Mouse (Mus musculus) heart, embryonic 11.5 days (tissue): ENCODE measurements at regions not wholly inside any gene's neighbourhood (a gene's known extent, or its start where the extent isn't known, plus 50 kb on each side); places are given as distances from the start of the nearest gene placed in this dataset.

ENCODE experiments used
- ATAC-seq: fragments of 200-750 bp; cut with Nextera tagmentation; replicated peaks from 2 replicates; pipeline ENCODE4 v1.8.0; 2017; ENCODE audit warnings: moderate library complexity; ENCODE audit not compliant: insufficient number of reproducible peaks, low FRiP score, low TSS enrichment
- H3K27ac ChIP-seq: fragments of 300-500 bp; sonication (generic); 2 replicates; pipeline ENCODE4 v1.5.1; 2014; ENCODE audit warnings: mild to moderate bottlenecking, low read depth, low read length
- H3K27me3 ChIP-seq: fragments of 300-500 bp; sonication (generic); 2 replicates; pipeline ENCODE4 v1.6.1; 2014; ENCODE audit warnings: mild to moderate bottlenecking, low read length, mixed read lengths; ENCODE audit not compliant: control insufficient read depth, insufficient read depth
- H3K36me3 ChIP-seq: fragments of 300-500 bp; sonication (generic); 2 replicates; pipeline ENCODE4 v1.6.1; 2014; ENCODE audit warnings: mild to moderate bottlenecking, low read length, moderate library complexity, mixed read lengths; ENCODE audit not compliant: control insufficient read depth, insufficient read depth
- H3K4me1 ChIP-seq: fragments of 300-500 bp; sonication (generic); 2 replicates; pipeline ENCODE4 v1.6.1; 2014; ENCODE audit warnings: low read length; ENCODE audit not compliant: control insufficient read depth, insufficient read depth
- H3K4me2 ChIP-seq: fragments of 300-500 bp; sonication (generic); 2 replicates; pipeline ENCODE4 v1.6.1; 2014; ENCODE audit warnings: mild to moderate bottlenecking, moderate library complexity
- H3K4me3 ChIP-seq: fragments of 300-500 bp; sonication (generic); 2 replicates; pipeline ENCODE4 v1.5.1; 2014; ENCODE audit warnings: low read depth, low read length
- H3K9ac ChIP-seq: fragments of 300-500 bp; sonication (generic); 2 replicates; pipeline ENCODE4 v1.6.1; 2014; ENCODE audit warnings: mild to moderate bottlenecking, low read depth, low read length, moderate library complexity
- H3K9me3 ChIP-seq: fragments of 300-500 bp; sonication (generic); replicated peaks from 2 replicates; pipeline ENCODE4 v1.6.1; 2016; ENCODE audit warnings: low read length; ENCODE audit not compliant: control insufficient read depth
- WGBS: fragments of 180-500 bp; shearing (Covaris S2); extraction: QIAGEN DNeasy Blood & Tissue Kit; methylation state at CpG from one replicate; pipeline ENCODE4 v1.1.7; 2014; ENCODE audit not compliant: insufficient replicate concordance; 5-methylcytosine and 5-hydroxymethylcytosine counted together

DNA sequence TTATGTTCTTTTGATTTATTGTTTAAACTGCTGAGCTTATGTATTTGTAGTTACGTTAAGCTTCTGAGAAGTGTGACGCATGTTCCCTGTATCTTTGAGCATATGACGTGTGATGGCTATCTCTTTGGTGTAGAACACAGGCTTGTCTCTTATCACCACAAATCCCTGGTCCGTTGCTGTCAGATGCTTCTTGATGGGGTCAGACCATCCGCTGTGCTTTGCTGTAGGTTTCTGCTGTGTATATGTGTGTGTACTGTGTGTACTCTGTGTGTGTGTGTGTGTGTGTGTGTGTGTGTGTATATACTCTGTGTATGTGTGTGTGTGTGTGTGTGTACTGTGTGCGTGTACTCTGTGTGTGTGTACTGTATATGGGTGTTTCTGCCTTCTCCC is 164.5 kb downstream of the Chic2 start:
- WGBS, result 76% methylated on average over 6 of the region's 6 CpGs
- peaks cover 4% of the 10 kb centered on the region for H3K4me1 ChIP-seq
- H3K4me3 ChIP-seq, result no peak overlapping the region
- H3K9me3 ChIP-seq, result no peaks in the 10 kb centered on the region
- no peak overlapping the region for H3K9ac ChIP-seq
- no peaks in the 10 kb centered on the region for H3K27me3 ChIP-seq
- H3K4me2 ChIP-seq, result no peak overlapping the region
- no peaks in the 10 kb centered on the region for H3K36me3 ChIP-seq
- no peak for ATAC-seq
- no peak overlapping the region for H3K27ac ChIP-seq

DNA sequence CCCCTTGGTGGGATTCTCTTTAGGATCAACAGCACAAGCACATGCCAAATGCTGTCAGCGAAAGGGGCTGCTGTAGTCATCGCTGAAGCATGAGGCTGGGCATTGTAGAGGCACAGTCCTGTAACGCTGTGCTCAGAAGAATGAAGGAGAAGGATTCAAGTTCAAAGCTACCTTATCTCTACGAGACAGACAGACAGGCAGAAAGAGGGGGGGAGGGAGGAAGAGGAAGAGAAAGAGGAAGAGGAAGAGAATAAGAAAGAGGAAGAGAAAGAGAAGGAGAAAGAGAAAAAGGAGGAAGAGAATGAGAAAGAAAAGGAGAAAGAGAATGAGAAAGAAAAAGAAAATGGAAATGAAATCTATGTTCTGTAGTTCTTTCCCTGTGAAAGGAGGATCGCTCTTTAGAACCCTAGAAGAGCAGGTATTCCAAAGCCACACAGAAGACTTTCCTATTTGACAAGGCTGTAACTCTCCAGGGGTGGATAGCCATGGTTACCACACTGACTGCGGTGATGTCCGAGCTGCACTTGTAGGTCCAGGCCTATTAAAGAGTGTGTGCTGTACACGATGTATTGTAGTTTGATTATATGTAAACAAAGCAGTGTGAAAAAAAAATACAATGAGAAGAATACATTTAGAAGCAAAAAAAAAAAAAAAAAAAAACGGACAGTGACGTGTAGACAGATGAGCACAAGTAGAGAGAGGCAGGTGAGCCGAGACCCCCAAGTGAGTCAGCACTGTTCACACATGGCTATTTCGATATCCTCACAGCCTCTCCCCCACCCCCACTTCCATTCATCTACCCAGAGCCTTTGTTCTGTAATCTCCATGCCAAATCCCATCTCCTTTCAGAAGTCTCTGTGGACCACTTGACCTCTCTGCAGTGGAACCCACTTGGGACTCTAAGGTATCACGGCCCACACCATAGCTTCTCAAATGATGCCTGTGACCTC is 165.2 kb downstream of the Chic2 start:
- no peak overlapping the region for H3K27ac ChIP-seq
- no peak overlapping the region for H3K4me2 ChIP-seq
- WGBS, result 68% methylated on average over 13 of the region's 13 CpGs
- peaks cover 10% of the 10 kb centered on the region for H3K4me1 ChIP-seq
- H3K4me3 ChIP-seq, result no peak overlapping the region
- no peak overlapping the region for H3K9ac ChIP-seq
- H3K36me3 ChIP-seq, result no peaks in the 10 kb centered on the region
- no peak for ATAC-seq
- H3K9me3 ChIP-seq, result no peaks in the 10 kb centered on the region
- H3K27me3 ChIP-seq, result no peaks in the 10 kb centered on the region

DNA sequence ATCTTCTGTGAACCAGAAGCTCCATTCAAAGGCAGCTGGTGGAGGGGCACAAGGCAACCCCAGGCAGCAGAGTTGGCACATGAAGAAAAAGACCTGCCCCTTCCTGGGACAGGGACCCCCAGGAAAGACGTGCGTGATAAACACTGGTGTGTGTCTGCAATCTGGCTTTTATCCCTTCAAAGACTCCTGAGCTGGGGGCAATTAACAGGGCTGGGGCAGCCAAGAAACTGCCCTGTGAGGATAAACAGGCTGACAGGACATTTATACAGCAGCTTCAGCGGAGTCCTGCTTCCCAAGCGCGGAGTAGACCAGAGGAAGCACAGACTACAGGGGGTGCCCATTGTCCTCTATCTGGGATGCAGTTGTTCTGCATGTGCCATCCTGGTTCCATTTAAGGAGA is 167.0 kb downstream of the Chic2 start:
- no peaks in the 10 kb centered on the region for H3K9me3 ChIP-seq
- ATAC-seq, result no peak
- H3K4me2 ChIP-seq, result no peak overlapping the region
- H3K9ac ChIP-seq, result no peak overlapping the region
- no peak overlapping the region for H3K27ac ChIP-seq
- 25% methylated on average over 5 of the region's 5 CpGs for WGBS
- H3K4me3 ChIP-seq, result no peak overlapping the region
- H3K36me3 ChIP-seq, result no peaks in the 10 kb centered on the region
- no peaks in the 10 kb centered on the region for H3K27me3 ChIP-seq
- peaks cover 10% of the 10 kb centered on the region for H3K4me1 ChIP-seq

DNA sequence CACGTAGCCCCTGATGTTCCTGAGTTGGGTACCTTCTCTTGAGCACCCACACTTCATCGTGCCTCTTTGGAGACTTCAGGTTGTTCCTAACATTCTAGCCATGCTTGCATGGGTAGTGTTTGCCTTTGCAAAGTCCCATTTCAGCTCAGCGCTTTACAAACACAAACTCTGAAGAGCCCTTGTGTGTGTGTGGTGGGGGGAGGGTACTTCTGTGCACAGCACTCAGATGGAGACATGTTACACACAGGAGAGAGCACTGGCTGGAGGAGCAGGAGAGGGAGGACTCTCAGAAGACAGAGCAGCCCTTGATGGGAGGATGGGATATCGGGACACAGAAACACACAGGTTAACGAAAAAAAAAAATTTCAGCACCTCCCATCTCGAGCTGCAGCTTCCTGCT is 167.4 kb downstream of the Chic2 start:
- Histone ChIP-seq H3K27me3 (no peaks in the 10 kb centered on the region), H3K4me3 (no peak overlapping the region), H3K9ac (no peak overlapping the region), H3K36me3 (no peaks in the 10 kb centered on the region), H3K9me3 (no peaks in the 10 kb centered on the region), H3K27ac (no peak overlapping the region), H3K4me1 (peaks cover 10% of the 10 kb centered on the region), H3K4me2 (no peak overlapping the region)
- WGBS, result 56% methylated on average over 6 of the region's 6 CpGs
- no peak for ATAC-seq

DNA sequence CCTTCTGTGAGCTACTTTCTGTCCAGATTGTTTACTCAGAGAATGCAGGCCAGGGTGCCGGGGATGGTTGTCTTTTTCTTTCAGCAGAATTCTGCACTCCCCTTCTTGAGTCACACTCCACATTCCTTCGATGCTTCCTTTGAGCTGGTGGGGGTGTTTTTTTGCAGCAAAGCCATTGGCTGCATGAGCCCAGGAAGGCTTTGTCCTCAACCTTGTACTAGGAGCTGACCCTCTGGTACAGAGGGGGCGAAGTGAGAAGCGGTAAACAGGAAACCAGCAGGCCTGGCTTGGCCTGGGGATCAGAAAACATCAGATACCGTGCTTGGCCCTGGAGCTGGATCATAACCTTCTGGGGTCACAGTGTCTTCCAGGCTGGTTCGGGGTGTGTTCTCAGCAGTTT is 169.9 kb downstream of the Chic2 start:
- ATAC-seq, result no peak
- Histone ChIP-seq H3K36me3 (no peaks in the 10 kb centered on the region), H3K4me1 (peaks cover 10% of the 10 kb centered on the region), H3K27ac (no peak overlapping the region), H3K4me2 (no peak overlapping the region), H3K4me3 (no peak overlapping the region), H3K9me3 (no peaks in the 10 kb centered on the region), H3K9ac (no peak overlapping the region), H3K27me3 (no peaks in the 10 kb centered on the region)
- 19% methylated on average over 6 of the region's 6 CpGs for WGBS

DNA sequence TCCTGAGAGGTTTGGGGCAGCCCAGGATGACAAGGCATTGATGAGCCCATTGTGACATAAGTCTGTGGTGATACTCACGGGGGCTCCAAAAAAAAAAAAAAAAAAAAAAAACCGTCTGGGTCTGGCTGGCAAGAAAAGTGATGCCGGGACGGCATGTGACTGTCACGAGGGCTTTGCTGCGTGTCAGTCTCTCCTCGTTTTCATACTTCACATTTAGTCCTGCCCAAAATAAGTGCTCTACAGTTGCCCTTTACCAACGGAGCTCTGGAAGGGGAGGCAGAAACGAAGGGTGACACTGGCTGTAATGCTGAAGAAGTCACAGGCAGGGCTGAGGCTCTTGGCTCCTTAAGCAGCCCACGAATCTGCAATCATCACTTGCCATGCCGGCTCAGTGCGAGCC is 167.9 kb upstream of the Lnx1 start:
- WGBS, result 67% methylated on average over 12 of the region's 12 CpGs

DNA sequence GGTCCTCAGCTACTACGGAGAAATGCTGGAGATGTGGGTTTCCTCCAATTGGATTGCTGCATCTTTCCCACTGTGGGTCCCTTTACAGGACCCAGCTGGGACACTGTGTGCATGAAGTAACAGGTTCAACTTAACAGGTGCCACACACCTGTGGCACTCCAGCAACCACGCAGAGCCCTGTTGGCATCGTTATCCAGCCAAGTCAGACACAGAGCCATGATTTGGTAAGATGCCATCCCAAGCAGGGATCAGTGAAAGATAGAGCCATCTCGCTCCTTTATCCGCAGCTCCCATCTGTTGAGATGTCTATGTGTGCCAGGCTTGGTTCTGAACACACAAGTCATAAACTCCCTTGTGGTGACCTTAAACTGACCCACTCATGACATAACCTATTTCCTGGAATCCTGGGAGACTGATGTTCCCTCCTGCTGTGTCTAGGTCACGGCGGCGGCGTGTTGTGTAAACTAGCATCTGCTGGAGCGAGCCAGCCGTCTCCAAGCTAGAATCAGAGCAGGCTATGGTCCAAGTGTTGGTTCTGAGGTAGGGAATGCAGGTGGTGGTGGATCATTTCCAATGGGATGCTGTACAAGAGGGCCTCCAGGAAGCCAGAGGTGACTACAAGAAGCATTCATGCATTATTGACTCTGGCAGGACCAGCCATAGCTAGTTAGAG is 164.5 kb upstream of the Lnx1 start:
- Histone ChIP-seq H3K4me1 (0 out of 2 replicates have a peak, but pooled peaks cover 4% of the 10 kb centered on the region), H3K27me3 (no peaks in the 10 kb centered on the region), H3K36me3 (no peaks in the 10 kb centered on the region), H3K9me3 (no peaks in the 10 kb centered on the region), H3K9ac (no peak overlapping the region), H3K4me3 (no peak overlapping the region), H3K4me2 (no peak overlapping the region), H3K27ac (no peak overlapping the region)
- 87% methylated on average over 11 of the region's 11 CpGs for WGBS
- no peak for ATAC-seq

More for the DNA sequence above, 167.9 kb upstream of the Lnx1 start:
- no peak for ATAC-seq
- no peaks in the 10 kb centered on the region for H3K36me3 ChIP-seq
- H3K9me3 ChIP-seq, result no peaks in the 10 kb centered on the region
- H3K4me2 ChIP-seq, result no peak overlapping the region
- no peak overlapping the region for H3K9ac ChIP-seq
- no peak overlapping the region for H3K4me3 ChIP-seq
- H3K27me3 ChIP-seq, result no peaks in the 10 kb centered on the region
- peaks cover 11% of the 10 kb centered on the region for H3K4me1 ChIP-seq
- no peak overlapping the region for H3K27ac ChIP-seq

DNA sequence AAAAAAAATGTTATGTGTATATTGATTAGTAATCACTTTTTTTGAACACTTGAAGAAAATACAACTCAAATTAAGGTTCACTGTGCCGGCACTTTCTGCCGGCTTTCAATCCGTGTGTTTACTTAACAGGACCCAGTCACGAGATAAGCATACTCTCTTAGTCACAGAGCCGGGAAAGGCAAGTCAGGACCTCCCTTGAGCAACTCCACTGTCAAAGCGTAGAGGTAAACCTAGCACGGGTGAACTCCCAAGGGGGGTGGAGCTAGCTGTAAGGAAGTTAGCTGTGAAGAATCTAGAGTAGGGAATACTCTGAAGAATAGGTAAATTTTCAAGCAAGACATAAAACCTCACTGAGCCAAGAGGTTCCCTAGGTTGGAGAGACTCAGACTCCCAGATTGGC is 164.0 kb upstream of the Lnx1 start:
- H3K27ac ChIP-seq, result no peak overlapping the region
- H3K9ac ChIP-seq, result no peak overlapping the region
- 0 out of 2 replicates have a peak, but pooled peaks cover 4% of the 10 kb centered on the region for H3K4me1 ChIP-seq
- H3K36me3 ChIP-seq, result no peaks in the 10 kb centered on the region
- no peak overlapping the region for H3K4me2 ChIP-seq
- H3K4me3 ChIP-seq, result no peak overlapping the region
- H3K9me3 ChIP-seq, result no peaks in the 10 kb centered on the region
- no peaks in the 10 kb centered on the region for H3K27me3 ChIP-seq
- no peak for ATAC-seq
- WGBS, result 9% methylated on average over 7 of the region's 7 CpGs
